Mouse (Mus musculus) cerebellum, adult 9-10 months (tissue): ENCODE measurements around the gene Nop58.
"Not testable (repeated sequence)": the region's sequence is repeated elsewhere in the genome, so short reads cannot be mapped to it uniquely, and the experiment has no call there.

Source experiments
- DNase-seq: peaks from one replicate; pipeline ENCODE4 v3.0.0; 2022

Nop58 gene

DNA sequence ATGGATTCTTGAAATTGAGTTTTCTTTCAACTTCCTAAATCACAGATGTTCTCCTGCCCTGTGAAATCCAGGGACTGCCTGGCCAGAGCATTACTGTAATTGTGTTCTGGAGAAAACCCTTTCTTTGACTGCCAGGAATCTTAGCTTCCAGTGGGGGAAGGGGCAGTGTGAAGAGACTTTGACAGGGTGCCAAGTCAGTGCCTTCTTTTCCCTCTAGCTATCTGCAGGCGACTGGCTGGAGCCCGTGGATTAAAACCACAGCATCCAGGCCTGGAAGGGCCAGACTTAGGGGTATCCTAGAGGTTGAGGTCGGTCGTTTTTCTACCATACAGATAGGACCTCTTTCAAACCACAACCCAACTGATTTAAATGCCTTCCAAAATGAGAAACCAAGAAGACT lies 40.9 kb downstream of the Nop58 start:
- DNase-seq = no peak

DNA sequence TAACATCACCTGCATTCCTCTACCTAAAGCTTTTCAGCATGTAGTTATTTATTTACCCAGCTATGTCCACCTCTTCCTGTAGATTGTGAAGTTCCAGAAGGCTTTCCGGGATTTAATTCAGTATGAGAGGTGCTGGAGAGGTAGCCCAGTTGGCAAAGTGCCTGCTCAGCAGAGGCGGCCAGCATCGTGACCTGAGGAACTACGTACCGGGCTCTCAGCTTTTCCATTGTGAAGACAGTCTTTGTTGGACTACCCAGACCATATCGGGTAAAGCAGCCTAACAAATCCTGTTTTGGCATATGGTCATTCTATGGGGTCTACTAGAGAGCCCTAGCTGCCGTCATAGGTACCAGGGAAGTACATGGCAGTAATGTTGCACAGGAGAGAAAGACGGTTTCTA lies 45.3 kb downstream of the Nop58 start:
- DNase-seq = no peak

DNA sequence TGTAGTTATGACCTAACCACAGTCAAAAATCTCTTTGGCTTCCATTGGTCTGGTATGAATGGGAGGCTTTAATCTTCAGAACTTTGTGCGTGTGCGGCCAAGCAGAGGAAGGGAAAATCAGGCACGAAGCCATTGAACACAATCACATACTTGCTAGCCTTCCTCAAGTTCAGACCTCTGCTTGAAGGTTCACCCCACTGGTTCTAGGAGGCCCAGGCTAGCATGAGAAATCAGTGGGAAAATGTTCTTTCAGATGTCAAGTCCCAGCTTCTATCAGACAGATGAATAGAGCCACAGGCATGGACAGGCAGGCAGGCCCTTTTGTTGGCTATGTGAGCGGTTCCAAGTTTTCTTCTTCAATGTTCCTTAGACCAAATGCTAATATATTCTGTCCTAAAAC lies 46.0 kb downstream of the Nop58 start:
- DNase-seq = no peak

DNA sequence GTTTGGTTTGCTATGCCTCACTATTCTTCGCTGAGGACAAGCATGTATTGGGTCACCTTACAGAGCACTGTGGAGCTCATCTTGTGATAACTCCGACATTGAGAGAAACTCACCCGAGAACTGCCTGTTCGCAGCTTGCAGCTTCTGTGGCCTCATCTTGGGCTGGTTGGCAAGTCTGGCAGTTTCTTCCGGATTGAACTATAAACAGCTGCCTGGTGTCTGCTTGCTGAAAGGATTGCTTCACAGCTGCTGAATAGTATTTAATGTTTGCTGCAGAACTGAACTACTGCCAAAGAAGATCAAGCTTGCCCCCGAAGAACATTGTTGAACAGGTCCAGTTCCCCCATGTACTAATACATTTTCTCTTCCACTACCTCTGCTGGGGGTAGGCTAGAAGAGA lies 49.3 kb downstream of the Nop58 start:
- no peak for DNase-seq

DNA sequence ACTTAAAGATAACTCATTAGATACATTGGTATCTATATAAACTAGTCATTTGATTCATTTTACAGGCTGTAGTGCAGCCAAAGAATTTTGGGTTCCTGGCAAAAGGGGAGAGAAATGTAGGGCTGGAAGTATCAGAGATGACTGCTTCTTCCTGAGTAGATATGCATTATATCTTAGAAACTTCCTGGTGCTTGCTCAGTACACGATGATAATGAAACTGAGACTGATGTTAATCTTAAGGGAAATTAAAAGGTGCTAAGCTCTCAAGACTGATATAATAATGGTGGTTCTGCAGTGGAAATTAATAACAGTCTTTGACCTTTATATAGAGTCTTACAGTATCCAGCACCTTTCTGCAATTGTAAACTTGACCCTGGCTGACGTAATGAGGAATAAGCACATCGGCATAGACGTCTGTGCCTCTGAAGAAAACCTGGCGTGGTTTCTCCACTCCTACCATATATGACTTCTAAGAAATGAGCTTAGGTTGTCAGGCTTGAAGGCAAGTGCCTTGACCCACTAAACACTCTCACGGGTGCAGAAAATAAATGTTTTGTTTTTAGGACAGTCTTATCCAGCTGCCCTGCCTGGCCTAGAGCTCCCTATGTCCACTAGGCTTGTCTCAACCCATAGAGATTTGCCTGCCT lies 54.1 kb downstream of the Nop58 start:
- no peak for DNase-seq

DNA sequence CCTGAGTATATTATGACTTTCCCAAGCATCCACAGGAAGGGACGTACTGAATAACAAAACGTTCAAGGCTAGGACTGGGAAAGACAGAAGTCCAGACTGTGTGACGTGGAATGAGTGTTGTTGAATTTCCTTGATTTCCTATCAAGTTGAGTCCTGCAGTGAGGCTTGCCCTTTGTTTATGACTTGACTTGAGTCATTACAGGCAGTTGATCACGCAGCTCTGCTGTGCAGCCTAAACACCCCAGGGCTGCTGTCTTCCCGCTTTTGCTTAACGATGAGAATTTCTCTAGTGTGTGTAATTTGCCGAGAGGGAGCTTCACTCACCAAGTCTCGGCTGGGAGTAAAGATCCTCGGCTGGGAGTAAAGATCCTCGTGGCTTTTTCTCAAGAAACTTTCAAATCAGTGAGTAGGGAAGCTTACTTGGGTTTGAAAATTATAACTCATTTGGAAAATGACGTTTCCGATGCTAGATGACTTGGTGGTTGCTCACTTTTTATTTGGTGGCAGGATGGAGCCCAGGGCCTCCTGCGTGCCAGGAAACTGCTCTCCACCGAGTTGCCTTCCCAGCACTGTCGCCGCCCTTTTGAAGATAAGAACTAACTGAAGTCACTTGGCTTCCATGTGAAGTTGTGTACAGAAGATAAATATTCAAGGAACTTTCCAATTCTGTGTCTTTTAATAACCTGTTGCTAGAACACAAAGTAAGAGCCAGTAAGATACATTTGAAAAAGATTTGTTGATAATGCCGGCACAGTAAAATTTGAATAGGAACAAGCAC lies 55.0 kb downstream of the Nop58 start:
- DNase-seq = no peak

DNA sequence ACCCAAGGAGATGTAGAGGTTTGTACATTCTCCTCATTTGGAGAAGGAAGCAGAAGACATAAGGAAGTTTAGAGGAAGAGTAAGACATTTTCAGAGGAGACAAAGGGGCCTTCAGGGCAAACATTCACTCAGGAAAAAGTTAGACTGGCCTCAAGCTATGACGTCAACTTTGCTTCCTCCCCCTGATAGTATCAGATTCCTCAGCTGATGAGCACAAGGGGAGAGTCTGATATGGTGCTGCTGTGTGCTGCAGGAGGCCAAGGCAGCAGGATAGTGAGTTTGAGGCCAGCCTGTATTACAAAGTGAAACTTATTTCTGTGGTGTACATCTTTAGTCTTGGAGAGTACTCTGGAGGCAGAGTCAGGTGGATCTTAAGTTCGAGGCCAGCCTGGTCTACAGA lies 64.3 kb downstream of the Nop58 start:
- no peak for DNase-seq

DNA sequence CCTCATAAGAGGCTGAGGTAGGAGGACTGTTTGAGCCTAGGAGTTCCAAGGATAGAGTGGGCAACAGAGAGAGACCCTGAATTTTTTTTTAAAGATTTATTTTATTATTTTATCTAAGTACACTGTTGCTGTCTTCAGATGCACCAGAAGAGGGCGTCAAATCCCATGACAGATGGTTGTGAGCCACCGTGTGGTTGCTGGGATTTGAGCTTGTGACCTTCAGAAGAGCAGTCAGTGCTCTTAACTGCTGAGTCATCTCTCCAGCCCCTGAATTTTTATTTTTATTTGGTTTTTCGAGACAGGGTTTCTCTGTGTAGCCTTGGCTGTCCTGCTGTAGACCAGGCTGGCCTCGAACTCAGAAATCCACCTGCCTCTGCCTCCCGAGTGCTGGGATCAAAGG lies 65.0 kb downstream of the Nop58 start:
- DNase-seq = not testable (repeated sequence)

DNA sequence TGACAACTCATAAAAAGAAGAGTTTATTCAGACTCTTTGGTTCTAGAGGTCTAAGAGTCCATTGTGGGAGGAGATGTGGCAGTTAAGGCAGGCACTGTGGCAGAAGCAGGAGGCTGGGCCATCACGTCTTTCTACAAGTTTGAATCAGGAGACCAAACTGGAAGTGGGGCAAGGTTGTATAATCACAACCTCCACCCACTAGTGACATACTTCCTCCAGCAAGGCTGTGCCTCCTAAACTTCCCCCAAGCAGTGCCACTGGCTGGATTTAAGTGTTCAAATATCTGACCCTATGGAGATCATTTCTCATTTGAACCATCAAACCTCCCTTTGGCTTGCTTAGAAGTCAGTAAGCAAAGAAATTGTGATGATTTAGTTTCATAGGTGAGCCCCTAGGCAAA lies 70.5 kb downstream of the Nop58 start:
- DNase-seq = no peak

DNA sequence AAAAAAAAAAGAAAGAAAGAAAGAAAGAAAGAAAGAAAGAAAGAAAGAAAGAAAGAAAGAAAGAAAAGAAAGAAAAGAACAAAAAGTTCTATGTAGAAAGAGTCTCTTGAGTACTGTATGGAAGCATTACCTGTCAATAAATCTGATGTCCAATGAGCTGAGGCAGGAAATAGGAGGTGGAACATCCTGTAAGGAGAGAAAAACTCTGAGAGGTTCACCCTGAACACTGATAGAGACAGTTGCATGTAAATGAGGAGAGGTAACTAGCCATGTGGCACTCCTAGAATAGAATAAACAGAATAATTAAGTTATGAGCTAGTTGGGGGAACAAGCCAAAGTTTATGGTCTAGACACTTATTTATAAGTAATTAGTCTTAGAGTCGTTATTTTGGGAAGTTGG lies 73.6 kb downstream of the Nop58 start:
- no peak for DNase-seq

DNA sequence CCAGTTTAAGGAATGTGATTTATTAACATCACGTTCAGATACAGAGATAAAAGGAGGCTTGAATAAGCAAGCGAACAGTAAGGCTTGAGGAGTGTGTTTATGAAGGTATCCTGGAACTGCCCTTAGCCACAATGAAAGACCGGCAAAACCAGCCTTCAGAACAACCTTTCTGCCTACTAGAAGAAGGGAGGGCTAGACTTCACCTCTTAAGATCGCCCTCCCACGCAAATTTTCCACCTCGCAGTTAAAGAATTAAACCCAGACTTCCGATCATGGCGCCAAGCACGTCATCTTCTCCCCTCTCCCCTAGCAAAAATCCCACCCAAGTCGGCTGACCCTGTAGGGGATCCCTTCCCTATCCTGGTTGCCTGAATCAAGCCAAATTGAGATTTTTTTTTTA lies 77.4 kb downstream of the Nop58 start:
- DNase-seq = peak; percentile 47

DNA sequence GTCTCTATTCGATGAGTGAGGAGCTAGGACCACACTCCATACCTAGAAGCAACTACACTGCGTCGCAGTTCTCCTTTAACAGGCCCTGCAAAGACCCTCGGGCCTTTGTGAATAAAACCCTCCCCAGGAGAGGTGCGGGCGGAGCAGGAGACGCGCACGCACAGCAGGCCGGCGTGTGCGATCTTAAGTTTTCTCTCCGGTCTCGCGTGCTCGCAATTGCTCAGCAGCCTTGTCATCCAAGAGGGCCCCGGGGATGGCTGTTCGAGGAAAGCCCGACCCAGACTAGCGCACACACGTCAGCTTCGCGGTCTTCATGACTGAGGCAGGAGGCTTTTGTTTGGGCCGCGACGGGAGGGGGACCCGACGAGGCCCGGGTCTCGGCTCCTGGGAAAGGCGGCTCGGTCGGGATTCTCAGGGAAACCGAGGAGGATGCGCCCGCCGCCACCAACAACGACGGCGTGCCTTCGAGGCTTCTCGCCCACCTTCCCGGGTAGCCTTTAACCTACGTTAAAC lies 77.9 kb downstream of the Nop58 start:
- DNase-seq = peak; percentile 63

DNA sequence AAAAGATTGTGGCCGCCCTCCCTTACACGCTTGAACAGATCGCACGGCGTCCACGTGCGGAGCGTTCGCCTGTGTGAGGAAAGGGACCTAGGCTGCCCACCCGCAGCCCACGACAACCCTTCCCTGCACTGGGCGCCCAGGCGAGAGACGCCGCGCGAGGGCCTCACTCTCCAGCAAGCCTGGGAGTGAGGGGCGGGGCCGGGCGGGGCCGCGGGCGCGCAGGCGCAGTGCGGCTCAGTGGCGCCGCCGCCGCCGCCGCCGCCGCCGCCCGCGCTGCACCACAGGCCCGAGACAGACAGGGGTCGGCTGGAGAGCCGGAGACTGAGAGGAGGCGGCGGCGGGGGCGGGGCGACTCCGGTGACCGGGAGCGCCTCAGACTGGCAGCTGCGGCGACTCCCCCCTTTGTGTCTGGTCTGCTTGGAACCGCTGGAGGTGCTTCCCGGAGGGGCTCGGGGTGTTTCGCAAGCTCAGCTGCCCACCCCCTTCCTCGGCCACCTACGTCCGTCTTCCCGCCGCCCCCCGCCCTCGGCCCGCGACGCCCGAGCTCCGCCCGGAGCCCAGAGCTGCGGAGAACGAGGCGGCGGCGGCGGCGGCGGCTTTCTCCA lies 78.5 kb downstream of the Nop58 start, which contains the start of gene Bmpr2:
TSS of gene Bmpr2 (plus strand) at position 237 of the 605 bp plus-strand sequence.
- DNase-seq = peak; percentile 81

DNA sequence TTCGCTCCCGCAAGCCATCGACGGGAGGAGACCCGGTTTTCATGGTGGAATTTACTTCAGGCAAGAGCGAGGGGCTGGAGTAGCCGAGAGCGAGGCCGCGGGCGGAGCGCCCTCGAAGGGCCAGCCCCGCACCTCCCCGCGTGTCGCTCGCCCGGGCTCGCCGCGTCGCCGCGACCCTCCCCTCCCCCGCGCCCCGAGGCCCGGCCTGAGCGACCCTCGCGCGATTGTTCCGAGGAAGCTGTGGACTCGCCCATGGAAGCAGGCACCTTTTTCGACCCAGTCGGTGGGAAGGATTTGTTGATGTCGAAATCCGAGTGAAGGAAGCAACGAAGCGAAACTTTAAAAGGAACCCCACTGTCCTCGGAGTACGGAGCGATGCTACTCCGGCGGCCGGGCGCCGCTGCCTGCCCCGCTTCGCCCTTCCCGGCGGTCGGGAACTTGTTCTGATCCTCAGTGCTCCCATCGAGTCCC lies 79.0 kb downstream of the Nop58 start:
- DNase-seq = peak; percentile 55

DNA sequence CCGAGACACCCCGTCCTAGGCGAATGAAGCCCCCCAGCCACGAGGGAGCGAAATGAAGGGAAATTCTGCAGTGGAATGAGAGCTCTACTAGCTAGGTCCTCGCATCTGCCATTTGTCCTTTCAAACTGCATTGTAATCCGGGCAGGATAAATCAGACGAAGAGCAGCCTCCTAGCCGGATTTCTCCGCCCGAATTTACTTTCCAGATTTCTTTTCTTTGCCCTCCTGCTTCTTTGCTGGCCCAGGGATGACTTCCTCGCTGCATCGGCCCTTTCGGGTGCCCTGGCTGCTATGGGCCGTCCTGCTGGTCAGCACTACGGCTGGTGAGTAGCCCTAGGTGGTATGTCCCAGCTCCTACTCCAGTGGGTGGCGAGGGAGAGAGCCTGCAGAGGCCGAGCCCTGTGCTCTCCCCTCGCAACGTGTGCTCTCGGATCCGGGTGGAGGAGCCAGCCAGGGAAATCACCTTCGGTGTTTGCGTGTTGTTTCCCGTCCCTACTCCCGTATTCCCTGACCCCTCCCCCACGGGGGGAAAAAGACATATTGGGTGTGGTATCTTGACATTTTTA lies 79.7 kb downstream of the Nop58 start:
- DNase-seq = peak; percentile 62

DNA sequence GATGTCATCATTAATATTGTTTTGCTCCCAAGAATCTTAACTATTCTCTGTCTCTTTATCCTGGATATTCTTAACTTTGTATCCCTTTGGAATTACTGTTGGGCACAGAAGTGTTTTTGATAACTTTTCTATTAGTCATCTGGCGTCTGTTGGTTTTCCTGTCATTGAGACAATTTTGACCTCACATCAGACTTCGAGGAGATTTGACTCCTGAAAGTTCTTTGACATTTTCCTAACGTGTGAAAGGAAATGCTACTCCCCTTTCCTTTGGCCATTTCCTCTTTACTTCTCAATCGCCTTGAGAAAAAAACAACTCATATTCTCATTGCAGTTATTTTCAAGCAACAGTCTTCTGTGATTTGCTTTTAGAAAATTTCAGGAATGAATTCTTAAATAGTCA lies 80.5 kb downstream of the Nop58 start:
- DNase-seq = no peak

DNA sequence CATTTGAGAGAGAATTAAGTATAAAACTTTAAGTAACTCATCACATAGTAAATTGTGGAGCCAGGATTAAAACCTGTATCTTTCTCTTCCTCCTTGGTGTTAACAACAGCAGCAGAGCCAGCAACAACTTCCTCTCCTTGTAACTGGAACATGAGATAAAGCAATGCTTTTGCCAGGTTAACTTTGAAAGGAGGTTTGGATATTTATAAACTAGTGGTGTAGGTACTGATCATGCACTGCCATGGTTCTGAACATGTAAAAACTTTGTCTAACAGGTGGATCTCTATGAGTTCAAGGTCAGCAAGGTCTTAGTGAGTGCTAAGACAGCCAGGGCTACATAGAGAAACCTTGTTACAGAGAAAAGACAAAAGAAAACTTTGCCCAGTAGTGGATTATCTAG lies 81.9 kb downstream of the Nop58 start:
- DNase-seq = no peak
